Mouse (Mus musculus): ENCODE results near the gene Chst8.

Chst8 gene

DNA sequence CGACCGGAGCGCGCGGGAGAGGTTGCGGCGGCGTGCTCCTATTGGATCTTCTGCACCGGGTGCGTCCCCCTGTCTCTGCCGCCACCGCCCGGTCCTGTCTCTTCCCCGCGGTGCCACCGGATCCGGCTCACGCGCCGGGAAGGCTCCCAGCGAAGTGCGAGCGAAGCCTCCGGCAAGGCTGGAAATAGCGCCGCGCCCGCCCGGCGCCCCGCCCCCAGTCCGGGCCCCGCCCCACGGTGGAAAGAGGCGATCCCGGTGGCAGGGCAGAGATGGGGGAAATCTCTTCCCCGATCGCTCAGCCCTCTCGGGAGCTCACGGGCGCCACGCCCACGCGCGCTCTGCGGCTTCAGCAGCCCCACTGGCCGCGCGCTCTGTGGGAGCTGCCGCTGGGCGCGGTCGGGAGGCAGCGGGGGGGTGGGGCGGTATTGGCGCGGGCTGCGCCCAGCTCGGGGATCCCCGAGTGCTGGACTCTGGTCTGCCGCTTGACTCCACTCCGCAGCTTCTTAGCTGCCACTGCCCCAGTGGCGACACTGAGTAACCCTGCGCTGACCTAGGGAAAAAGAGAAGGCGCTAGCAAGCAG is at the start of gene Chst8:
TSS of gene Chst8 (minus strand) at position 181 of the 581 bp plus-strand sequence.
- in situ Hi-C loops (cut with MboI, MseI): no loop called here

DNA sequence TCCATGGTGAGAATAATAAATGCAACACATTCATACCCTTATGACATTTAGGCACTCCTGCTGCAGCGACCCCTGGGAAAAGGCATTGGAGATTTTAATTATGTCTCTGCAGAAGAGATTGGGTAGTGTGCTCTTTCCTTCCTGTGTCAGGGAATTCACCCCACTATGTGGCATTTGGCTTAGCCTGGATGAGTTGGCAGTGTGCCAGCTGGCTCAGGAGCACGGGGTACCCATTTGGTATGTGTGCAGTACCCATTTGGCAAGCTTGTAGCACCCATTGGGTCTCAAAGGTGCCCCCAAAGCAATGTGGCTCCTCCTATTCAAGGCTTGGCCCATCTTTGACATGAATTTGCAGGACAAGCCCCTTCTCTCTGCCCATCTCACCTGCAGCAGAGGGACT is 45.8 kb upstream of the Chst8 start:
- in situ Hi-C loops (cut with MboI, MseI): no loop called here

DNA sequence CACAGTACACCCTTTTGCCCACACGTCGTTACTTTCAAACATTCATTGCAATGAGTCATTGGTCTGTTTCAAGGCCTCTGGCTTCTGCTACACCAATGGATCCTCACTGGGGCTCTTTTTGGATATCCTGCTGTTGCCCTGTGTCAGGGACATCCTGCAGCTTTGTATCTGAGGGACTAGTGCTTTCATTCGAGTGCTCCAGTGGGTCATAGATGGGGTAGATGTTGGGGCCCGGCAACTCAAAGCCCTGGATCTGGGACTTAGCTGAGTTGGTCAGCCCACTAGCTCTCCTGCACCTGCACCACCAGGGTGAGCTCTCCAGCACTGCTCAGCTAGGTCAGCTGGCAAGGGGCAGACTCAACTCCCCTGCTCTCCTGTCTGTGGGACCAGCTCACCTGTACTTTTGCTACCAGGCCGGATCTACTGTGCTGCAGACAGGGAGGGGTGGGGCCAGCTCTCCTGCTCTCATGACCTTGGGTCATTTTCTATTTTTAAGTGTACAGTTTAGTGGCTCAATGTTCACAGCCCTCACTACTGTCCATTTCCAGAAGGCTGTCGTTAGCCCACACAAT is 42.4 kb upstream of the Chst8 start:
- in situ Hi-C loops (cut with MboI, MseI): no loop called here

DNA sequence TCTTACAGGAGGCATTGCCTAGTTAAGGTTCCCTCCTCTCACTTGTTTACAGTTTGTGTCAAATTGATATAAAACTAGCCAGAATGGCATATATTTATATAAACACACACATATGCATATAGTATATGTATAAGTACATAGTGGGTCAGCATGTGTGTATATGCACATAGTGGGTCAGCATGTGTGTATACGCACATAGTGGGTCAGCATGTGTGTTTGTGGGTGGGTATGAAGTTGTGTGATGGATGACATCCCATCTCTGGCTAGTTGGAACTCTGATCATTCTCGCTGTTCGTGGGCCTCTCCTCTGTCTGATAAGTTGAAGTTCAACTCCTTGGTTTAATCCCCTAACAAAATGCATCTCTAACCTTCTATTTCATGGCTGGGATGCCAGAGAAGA is 40.9 kb upstream of the Chst8 start:
- in situ Hi-C loops (cut with MboI, MseI): no loop called here

DNA sequence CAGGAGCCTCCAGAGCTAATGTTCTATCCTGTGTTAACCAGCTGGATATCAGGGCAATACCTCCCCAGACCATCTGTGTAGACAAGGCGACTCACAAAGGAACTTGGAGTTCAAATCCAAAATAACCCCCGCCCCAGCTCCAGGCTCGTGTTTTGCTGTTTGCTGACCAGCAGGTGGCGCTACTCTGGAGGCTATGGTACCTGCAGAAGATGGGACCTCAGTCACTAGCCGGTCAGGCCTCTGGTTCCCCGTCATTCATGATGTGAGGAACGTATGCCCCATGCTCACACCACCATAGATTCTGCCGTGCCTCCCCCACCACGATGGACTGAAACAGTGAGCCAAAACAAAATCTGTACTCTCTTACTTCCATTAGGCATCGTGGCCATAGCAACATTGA is 37.1 kb upstream of the Chst8 start:
- in situ Hi-C loops (cut with MboI, MseI): no loop called here

DNA sequence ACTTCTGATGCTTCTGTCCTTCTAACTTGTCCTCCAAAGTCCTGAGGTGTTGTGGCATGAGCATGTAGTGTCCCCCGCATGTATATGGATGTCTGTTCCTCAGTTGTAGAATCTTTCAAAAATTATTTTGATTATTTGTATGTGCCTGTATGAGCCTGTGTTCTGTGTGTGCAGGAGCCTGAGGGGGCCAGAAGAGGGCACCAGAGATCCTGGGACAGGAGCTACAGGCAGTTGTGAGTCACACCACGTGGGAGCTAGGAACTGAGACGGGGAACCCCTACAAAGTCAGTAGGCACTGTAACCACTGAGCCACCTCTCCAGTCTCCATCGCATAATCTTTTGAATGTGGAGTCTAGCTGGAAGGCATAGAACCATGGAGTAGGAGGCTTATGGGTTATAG is 36.3 kb upstream of the Chst8 start:
- in situ Hi-C loops (cut with MboI, MseI): no loop called here

DNA sequence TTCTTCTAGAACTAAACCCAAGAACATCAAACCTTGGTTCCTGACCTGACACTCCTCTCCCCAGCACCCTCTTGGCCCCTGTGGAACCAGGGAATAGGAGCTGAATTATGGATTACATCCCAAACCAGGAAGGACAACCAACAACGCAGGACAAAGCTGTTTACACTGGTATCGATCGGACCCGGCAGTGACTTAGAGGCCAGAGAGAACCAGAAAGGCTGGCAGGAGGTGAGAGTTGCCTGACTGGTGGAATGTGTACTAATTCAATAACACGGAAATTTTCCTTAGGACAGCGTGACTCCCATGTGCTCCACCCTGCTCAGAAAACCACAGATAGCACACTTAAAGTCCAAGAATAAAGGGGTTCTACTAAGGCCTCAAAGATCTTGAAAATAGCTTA is 35.4 kb upstream of the Chst8 start:
- in situ Hi-C loops (cut with MboI, MseI): no loop called here

DNA sequence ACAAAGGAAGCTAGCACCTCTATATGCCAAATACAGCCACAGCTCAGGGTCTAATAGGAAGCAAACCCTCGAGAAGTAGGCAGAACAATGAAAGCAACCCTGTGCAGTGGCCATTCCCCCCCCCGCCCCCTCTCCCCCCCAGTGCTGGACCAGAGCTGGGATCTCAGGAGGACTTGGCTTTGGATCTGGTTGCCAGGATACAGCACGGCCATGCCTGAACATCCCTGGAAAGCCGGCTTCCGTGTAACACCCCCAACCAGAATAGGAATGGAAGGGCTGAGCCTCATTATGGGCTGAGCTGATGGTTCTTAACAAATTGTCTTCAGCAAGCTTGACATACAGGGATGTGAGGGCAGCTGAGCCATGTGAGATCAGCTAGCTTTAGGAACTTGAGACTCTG is 34.9 kb upstream of the Chst8 start:
- in situ Hi-C loops (cut with MboI, MseI): no loop called here

DNA sequence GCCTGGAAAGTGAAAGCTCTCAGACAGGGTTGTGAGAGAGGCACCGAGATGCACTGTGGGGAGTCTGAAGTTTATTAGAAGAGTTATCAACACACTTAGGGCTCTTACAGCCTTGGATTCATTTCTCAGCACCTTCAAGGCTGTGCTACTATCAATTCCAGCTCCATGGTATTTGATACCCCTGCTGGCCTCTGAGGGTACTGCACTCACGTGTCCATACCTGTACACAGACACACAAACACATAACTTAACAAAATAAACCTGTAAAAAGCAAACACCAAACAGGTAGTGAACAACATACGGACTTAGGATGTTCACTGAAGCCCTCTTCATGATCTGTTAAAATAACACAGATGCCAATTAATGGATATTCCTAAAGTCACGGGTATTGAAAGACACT is 26.2 kb upstream of the Chst8 start:
- in situ Hi-C loops (cut with MboI, MseI): no loop called here

DNA sequence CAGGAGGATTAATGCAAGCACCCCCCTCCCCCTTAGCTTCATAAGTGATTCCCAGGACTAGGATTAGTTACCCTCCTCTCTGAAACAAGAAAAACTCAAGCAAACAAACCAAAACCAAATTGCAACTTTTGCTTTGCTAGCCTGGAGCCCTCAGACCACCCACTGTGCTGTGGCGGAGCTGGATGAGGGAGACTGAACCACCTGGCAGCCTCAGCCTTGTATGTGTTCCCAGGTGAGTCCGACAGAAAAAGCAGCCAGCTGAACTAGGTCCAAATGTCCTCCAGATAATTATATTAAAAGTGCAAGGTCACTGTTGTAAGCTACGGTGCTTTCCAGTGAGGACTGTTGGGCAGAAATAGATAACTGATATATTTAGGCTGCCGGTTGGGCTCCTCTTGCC is 25.7 kb upstream of the Chst8 start:
- in situ Hi-C loops (cut with MboI, MseI): no loop called here

DNA sequence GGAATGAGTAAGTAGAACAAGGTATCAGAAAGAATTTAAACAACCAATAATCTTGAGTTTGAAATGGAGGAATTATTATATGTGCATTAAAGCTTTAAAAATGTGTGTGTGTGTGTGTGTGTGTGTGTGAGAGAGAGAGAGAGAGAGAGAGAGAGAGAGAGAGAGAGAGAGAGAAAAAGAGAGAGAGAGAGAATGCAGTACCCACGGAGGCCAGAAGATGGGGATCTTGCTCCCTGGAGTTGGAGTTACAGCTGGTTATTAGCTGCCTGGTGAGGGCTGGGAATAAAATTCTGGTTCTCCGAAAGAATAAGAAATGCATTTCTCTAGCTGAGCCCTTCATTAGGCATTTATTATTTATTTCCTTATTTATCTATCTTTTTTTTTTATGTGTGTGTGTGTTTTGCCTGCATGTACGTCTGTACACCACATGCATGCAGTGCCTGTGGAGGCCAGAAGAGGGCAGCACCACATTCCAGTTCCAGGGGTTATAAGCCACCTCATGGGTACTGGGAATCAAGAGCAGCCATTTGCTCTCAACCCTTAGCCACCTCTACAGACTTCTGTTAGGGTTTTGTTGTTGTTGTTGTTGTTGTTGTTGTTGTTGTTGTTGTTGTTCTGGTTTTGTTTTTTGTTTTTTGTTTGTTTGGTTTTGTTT is 13.9 kb upstream of the Chst8 start:
- in situ Hi-C loops (cut with MboI, MseI): no loop called here

DNA sequence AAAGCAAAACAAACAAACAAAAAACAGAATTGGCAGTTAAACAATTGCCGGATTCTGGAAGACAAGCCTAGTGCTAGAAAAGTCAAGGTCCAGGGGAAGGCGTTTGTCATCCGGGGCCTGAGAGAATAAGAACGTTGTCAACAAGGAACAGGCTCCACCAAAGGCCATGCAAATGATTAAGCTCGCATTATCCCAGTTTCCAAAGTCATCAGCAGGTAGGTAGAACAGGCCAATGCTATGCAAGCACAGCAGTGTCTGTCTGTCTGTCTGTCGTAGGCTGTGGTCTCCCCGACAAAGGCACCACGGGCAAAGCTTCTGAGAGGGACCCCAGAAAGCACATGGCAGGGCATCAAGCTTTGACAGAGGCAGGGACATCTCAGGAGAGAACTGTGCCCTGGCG is 9.1 kb upstream of the Chst8 start:
- in situ Hi-C loops (cut with MboI, MseI): no loop called here

DNA sequence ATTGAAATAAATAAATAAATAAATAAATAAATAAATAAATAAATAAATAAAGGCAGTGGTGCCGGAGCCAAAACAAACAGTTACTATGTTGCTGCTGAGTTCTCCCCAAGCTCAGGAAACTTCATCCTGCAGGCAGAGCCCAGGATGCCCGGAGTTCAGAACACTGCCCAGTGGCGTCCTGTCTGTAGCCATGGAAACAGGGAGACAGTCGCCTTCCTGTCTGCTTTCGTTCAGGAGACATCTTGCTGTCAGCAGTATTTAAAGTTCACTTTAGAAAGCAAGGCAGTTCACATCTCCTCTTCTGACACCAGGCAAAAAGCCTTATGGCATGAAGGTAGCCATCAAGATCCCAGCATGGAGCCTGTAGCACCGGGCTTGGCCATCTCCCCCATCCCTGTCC is 8.0 kb upstream of the Chst8 start:
- in situ Hi-C loops (cut with MboI, MseI): no loop called here

DNA sequence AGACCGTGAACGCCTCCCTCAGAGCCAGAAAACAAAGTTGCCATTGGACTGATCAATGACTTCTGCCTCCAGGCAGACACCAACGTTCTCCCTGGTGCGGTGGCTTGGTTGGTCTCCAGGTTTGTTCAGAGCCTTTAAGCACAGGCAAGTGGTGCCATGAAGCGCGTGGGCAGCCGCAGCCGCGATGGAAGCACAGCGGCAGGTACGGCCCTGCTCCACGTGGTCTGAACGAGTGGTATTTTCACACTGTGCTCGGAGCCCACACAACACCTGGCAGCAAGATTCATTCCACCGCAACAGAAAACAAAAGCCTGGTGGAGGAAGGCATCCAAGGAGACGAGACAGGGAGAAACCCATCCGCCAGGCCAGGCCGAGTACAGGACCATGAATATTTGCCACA is 7.3 kb upstream of the Chst8 start:
- in situ Hi-C loops (cut with MboI, MseI): no loop called here

DNA sequence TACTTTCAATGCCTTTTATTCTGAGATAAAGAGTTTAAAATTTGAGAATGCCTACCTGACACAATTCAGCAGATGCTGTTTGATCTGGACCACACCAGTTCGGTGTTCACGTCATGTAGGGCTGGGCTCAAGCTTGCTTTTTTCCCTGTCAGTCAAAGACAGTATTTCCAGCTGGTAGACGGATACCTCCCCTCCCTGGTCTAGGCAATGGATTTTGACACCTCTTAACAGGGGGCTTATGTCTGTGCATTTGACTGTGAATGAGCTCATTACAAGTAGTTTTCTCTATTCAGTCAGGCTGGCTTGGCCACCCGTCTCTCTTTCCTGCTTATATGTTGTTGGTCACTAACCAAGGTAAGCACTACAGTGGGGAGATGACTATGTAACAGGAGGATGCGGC is 6.1 kb upstream of the Chst8 start:
- in situ Hi-C loops (cut with MboI, MseI): no loop called here

DNA sequence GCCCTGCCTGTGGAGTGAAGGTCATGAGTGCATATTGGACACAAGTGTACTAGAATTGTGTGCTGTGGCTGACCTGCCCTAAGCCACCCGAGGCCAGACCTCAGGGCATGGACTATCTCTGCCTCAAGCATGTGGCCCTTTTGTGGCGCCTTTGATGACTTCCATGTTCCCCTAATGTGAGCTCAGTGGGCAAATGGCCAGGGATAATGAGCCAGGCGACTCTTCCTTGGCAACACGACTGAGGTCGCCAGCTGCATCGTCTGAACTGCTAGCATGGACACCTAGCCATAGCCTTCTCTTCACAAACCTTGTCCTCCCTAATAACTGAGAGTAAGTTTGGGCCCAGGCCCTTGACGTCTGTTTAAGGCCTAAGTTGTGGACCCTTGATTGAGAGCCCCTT is 4.5 kb upstream of the Chst8 start:
- in situ Hi-C loops (cut with MboI, MseI): no loop called here

DNA sequence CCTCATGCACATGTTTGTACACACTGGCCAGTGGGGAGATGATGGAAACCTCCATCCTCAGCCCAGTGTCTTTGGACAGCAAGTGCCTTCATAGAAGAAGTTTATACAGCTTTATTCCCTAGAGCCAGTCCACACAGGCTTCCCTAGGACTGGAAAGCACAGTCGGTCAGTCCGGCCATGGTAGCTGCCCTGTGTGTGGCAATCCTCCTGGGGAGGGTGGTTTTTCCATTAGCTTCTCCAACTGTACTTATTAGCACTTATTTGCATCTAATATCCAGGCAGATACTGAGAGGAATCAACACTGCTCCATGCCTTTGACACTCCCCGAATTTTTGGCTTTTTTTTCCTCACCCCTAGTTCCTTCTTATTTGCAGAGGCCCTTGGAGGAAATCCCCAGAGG is 2.3 kb upstream of the Chst8 start:
- in situ Hi-C loops (cut with MboI, MseI): no loop called here

DNA sequence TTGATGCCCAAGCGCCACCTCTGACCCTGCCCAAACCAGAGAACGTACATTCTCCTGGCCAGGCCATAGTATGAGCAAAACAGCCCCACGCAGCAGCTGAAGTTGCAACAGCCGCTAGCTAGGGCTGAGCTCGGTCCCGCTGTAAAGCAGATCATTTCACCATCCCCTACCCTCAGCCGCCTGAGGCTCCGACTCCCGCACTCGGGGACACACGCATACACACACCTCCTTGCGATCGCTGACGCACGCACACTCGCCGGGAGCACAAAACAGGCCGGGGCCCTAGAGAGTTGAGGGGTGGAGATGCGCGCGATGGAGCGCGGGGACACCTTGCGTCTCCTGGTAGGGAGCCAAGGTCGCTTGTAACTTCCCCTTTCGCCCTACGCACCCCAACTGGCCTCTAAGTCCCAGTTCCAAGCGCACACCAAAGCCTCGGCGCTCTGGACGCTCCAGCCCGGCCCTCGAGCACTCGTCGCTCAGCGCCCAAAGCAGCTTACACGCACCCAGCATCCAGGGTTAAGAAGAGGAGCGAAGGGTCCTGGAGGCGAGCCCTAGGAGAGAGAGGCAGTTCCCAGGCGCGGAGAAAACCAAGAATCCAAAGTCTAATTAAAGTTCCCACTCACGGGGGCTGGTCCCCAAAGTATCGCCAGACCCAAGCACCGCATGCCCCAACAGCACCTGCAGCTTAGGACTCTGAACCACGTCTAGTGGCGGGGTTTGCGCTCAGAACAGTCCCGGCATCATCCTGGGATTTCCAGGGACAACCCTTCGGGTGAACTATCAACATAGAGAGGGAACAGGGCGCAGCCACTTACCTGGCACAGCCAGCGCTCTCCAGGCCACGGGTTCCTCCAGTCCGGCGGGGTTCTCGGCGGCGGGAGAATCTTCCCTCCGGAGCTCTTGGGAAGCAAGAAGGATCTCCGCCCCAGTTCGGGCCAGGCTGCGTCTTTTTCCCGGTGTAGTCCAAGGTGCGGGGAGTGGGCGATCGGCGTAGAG is 682 bp downstream of the Chst8 start:
- in situ Hi-C loops (cut with MboI, MseI): no loop called here

DNA sequence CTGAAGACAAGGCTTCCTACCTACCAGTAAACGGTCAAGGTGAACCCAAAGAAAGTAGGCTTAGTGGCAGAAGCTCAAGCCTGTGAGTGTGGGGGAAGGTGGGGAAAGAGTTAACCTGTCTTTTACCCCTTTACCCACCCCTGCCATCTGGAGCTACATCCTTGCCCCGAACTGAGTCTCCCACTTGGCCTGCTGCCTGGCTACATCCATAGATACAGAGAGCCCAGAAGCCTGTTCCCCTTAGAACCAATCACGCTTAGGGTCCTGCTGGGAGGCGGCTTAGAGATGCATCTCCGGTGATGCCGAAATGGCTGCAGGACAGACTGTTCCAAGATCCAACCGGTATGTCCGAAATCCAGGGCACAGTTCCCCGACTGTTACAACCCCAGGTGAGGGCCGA is 1.5 kb downstream of the Chst8 start:
- in situ Hi-C loops (cut with MboI, MseI): no loop called here

DNA sequence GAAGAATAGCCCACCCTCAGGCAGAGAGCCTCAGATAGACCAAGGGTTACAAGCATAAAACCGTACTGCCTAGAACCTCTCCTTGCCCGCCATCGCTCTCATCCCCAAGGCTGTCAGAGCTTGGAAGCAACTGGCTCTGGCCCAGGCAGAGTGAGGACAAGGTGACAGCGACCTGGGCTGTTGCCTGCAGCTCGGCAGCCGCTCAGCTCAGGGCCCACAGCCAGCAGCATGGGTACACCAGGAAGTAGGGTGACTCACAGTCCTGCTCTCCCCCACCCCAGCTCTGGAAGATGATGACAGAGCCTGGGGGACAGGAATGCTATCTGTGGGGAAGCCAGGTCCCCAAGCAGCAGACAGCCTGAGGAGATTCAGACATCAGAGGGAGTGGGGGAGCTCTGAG is 6.2 kb downstream of the Chst8 start:
- in situ Hi-C loops (cut with MboI, MseI): no loop called here

DNA sequence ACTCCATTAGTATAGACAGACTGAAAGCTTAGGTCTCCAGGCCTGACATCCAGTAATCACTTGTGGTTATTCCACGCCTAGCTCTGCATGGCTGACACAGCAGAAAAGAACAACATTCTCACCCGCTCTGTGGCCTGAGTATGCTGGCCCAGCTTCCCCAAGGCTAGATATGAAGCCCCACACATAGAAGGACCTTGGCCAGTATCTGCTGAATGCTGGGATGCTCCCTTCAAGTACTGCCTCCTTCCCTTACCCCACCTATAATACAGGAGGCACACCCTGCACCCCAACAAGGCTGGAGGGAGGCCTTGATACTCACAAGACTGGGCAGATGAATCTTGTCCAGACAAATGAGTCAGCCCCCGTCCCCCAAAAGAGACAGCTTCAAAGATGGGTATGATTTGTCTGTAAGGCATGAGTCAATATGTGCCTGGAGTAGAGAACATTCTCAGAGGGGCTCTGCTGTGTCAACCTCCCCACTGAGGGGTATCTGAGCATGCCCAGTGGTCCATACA is 6.8 kb downstream of the Chst8 start:
- in situ Hi-C loops (cut with MboI, MseI): no loop called here

DNA sequence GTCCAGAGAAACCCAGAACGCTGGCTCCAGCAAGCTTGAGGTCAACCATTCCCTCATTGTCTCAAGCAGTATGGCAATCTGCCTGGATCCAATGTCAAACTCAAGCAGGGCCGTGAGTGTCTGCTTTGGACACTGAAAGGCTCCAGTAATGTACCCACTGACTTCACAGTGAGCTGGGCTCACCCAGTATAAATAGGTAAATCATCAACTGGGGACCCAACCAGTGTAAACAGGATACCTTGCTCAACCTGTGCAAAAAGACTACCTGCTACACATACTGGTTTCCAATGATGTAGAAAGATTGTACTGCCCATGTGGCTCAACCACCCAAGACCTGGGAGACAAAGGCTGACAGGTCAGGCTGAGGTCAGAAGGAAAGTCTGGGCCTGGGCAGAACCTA is 7.5 kb downstream of the Chst8 start:
- in situ Hi-C loops (cut with MboI, MseI): no loop called here
